Mouse (Mus musculus) heart, adult 18-20 months (tissue): ENCODE measurements at regions not wholly inside any gene's neighbourhood (a gene's known extent, or its start where the extent isn't known, plus 50 kb on each side); places are given as distances from the start of the nearest gene placed in this dataset.

Source experiments
- DNase-seq, 2 experiments: peaks; one replicate each; pipeline ENCODE4 v3.0.0; 2021 to 2022; ENCODE audit warnings: mixed read lengths in 1 of 2

DNA sequence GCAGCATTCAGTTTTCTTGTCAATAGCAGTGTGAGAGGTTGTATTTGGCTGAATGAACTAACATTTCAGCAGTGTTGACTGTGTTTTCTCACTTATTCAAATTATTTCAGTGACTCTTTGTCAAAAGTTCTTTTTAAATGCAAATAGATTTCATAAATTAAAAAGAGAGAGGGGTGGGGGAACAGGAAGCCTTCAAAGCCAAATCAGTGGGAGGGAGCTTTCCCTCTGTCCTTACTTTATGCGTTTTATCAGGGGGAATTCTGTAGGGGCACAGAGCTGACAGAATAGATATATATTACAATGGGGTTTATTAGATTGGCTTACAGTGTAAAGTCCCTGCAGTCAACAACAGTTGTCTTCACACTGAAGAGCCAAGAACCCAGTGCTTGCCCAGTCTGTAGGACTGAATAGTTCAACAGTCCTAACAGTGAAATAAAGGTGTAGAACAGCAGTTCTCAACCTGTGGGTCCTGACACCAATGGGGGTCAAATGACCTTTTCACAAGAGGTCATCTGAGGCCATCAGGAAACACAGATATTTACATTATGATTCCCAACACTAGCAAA is 479.5 kb upstream of the Arpp21 start:
- no peak for DNase-seq

DNA sequence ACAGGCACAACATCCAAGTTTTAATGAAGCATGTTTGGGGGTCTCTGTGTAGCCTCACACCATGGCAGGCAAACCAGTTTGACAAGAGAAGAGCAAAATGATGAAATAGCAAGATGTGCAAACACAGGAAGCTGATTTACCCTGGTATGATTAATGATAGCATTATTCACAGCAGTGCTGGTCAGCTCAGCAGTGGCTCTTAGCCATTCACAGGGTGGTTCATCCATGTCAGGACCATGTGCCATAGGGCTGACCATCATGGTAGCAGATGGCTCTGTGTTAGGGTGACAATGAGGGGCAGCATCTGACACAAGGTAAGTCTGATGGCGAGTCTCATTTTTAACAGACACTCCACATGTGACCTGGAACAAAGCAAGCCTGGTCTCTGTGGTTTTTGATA is 443.1 kb upstream of the Arpp21 start:
- no peak for DNase-seq

DNA sequence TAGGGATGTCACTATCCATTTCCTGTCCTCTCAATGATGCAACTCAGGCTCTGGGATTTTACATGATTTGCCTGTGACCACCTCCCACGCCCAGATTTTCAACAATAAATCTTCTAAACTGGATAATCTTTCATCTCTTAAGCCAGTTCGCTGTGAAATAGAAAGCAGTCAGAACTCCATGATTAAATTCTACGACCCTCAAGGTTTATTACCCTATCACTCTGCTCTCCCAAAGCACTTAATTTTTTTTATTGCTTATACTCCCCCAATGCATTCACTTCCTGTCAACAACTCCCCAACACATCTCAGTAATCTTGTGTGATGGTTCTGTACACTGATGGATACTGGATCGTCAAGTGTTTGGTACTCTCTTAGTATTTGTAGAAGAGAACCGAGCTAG is 439.5 kb upstream of the Arpp21 start:
- no peak for DNase-seq
